Mouse (Mus musculus) liver, adult 2 months (tissue): Measurements from ENCODE around the gene Nufip2. TPM values are rescaled to one million over a fixed set of nuclear protein-coding genes. Genes with fewer than 3 reads are reported as not detected.
A peak's percentile ranks its signal among the peaks of the same experiment; 100 is the strongest.

Source experiments
- DNase-seq: peaks from one replicate; pipeline ENCODE4 v3.0.0-alpha.2; 2011; ENCODE audit warnings: low read depth, low spot score; ENCODE audit errors: extremely low read depth
- H3K27ac ChIP-seq: fragments of 200-500 bp; replicated peaks from 2 replicates; pipeline ENCODE4 v1.5.1; 2012; ENCODE audit warnings: low read depth, mild to moderate bottlenecking, control low read depth, inconsistent platforms, low read length; ENCODE audit not compliant: insufficient read depth
- H3K27me3 ChIP-seq: fragments of 200-500 bp; 2 replicates; pipeline ENCODE4 v1.6.1; 2012; ENCODE audit warnings: mild to moderate bottlenecking, moderate library complexity, low read length, inconsistent platforms; ENCODE audit not compliant: control insufficient read depth, insufficient read depth
- H3K36me3 ChIP-seq: fragments of 200-500 bp; 2 replicates; pipeline ENCODE4 v1.6.1; 2012; ENCODE audit warnings: low read length, inconsistent platforms; ENCODE audit not compliant: control insufficient read depth, insufficient read depth
- H3K4me1 ChIP-seq: fragments of 200-500 bp; 2 replicates; pipeline ENCODE4 v1.6.1; 2011; ENCODE audit warnings: low read length; ENCODE audit not compliant: control insufficient read depth, insufficient read depth
- H3K4me3 ChIP-seq: fragments of 200-500 bp; 2 replicates; pipeline ENCODE4 v1.5.1; 2011; ENCODE audit warnings: low read depth, mild to moderate bottlenecking, control low read depth, low read length, moderate library complexity; ENCODE audit not compliant: insufficient read depth
- H3K79me2 ChIP-seq: fragments of 200-500 bp; 2 replicates; pipeline ENCODE4 v1.6.1; 2012; ENCODE audit warnings: inconsistent platforms, mild to moderate bottlenecking, low read length, moderate library complexity; ENCODE audit not compliant: control insufficient read depth, insufficient read depth
- H3K9ac ChIP-seq: fragments of 200-500 bp; 2 replicates; pipeline ENCODE4 v1.6.1; 2012; ENCODE audit warnings: low read depth, mild to moderate bottlenecking, control low read depth, inconsistent platforms, low read length
- CTCF ChIP-seq: fragments of 200-500 bp; IDR thresholded peaks from 2 replicates; pipeline ENCODE4 v1.5.1; 2011; ENCODE audit warnings: low read depth, low read length, control low read depth
- POLR2A ChIP-seq: fragments of 200-500 bp; IDR thresholded peaks from 2 replicates; pipeline ENCODE4 v1.6.1; 2011; ENCODE audit warnings: low read length, control low read depth; ENCODE audit not compliant: insufficient read depth; ENCODE audit errors: extremely low read depth
- WGBS: fragments of 180-500 bp; shearing (Covaris S2); methylation state at CpG from one replicate; pipeline ENCODE4 v1.1.7; 2018; 5-methylcytosine and 5-hydroxymethylcytosine counted together
- polyA plus RNA-seq: library from polyadenylated mRNA; depleted of rRNA; stranded (reverse); fragments of >200 nt; gene quantifications from 2 replicates; pipeline ENCODE4 v1.2.3, GENCODE M21; 2012
- total RNA-seq: library from RNA; depleted of rRNA; stranded (reverse); fragments of >200 nt; gene quantifications from 2 replicates; pipeline ENCODE4 v1.2.3, GENCODE M21; 2014

The Nufip2 gene
- total and polyA plus RNA-seq, 2 experiments: 8.3 to 21.7 TPM

DNA sequence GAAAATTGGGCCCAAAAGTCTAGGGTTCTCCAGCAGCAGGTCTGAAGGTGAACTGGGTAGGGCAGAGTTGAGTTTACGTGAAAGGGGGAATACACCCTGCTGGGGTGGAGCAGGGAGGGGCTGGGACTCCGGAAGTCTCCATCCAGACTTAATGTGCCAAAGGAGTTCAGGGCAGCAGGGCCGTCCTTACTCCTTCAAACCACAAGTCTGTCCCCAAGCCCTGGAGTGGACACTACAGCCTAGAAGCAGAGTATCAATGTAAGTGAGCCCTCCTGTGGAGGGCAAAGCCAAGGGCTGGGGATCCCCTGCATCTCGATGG lies 79.5 kb downstream of the Nufip2 start:
- Histone ChIP-seq H3K36me3 (no peaks in the 10 kb centered on the region), H3K27me3 (no peaks in the 10 kb centered on the region), H3K79me2 (peaks cover 20% of the 10 kb centered on the region), H3K9ac (peak overlapping the region; percentile 31), H3K27ac (peak overlapping the region; percentile 94), H3K4me1 (peaks cover 27% of the 10 kb centered on the region), H3K4me3 (0 out of 2 replicates have a peak overlapping the region, but pooled peaks have one; percentile 1)
- 7% methylated on average over 4 of the region's 4 CpGs for WGBS
- DNase-seq: no peak
- TF ChIP-seq POLR2A (no peak), CTCF (no peak)

DNA sequence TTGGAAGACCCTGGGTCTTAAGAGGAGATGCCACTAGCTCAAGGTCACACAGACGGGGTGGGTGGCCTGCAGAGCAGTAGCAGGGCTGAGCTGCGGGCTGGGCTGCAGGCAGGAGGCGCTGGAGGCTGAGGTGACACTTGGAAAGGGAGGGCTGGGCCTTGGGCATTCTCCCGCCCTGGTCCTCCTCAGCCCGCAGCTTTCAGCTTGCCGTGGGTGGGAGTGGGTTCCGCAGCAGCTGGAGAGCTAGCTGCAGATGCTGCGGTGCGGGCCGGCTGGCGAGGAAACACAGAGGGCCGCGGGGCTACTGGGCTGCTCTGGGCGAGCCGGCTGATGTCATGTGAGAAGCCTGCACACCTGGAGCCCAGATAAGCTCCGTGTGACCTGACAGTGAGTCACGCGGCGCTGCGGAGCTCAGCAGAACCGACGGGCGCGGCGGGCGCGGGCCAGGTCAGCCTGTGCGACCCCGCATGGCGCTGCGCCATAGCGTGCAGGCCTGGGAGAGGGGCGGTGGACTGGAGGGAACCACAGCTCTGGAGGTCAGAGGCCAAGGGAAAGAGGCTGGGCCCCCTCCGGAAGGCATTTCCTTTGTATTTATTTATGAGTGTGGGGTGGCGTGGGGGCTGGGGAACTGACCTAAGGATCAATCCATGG lies 80.5 kb downstream of the Nufip2 start:
- H3K27ac ChIP-seq: peak overlapping the region; percentile 94
- H3K27me3 ChIP-seq: no peaks in the 10 kb centered on the region
- peaks cover 32% of the 10 kb centered on the region for H3K4me1 ChIP-seq
- DNase-seq: peak; percentile 71
- TF ChIP-seq POLR2A: no peak
- TF ChIP-seq CTCF: peak; percentile 79
- peak overlapping the region; percentile 63 for H3K4me3 ChIP-seq
- H3K79me2 ChIP-seq: peaks cover 20% of the 10 kb centered on the region
- H3K36me3 ChIP-seq: no peaks in the 10 kb centered on the region
- 2% methylated on average over 34 of the region's 35 CpGs for WGBS
- H3K9ac ChIP-seq: peak overlapping the region; percentile 93

DNA sequence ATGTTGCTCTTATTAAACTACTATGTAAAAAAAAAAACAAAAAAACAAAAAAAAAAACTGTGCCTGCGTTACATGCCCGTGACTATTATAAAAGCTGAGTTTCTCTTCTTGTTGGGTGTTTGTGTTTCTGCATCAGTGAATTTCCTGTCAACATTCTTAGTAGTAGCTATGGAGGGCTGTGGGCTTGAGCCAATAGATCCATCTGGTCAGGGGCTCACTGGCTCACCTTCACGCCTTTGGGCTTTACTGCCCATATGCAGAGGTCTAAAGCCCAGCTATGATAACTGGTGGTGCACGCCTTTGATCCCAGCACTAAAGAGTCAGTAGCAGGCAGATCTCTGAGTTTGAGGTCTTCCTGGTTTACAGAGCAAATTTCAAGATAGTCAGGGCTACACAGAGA lies 83.5 kb downstream of the Nufip2 start:
- Histone ChIP-seq H3K27me3 (no peaks in the 10 kb centered on the region), H3K9ac (no peak overlapping the region), H3K4me3 (no peak overlapping the region), H3K27ac (peak overlapping the region; percentile 78), H3K4me1 (peaks cover 40% of the 10 kb centered on the region), H3K36me3 (no peaks in the 10 kb centered on the region), H3K79me2 (peaks cover 23% of the 10 kb centered on the region; the same call in 1 of the 2 replicates)
- DNase-seq: no peak
- WGBS: 51% methylated on average over 4 of the region's 4 CpGs
- no peak for TF ChIP-seq CTCF
- no peak for TF ChIP-seq POLR2A

DNA sequence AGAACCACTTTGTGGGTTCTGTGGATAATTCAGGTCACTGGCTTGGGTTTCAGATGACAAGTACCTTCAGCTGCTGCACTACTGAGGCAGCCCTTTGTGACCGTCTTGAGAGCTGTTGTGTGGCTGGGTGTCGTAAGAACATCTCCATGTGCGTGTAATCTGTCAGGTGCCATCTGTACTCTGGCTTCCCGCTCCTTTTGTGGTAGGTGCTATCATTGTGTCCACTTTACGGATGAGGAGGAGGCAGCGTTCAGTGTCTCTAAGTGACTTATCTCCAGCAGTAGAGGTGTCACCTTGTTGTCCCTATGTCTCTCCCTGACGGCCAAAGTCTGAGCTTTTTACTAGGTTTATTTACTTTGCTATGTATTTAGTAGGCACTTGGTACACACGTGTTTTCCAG lies 84.4 kb downstream of the Nufip2 start:
- peak; percentile 90 for DNase-seq
- 21% methylated on average over 8 of the region's 8 CpGs for whole genome bisulfite sequencing
- no peak for TF ChIP-seq CTCF
- no peak for TF ChIP-seq POLR2A
- Histone ChIP-seq H3K9ac (peak overlapping the region; percentile 57), H3K27ac (peak overlapping the region; percentile 98), H3K4me1 (peaks cover 34% of the 10 kb centered on the region), H3K27me3 (no peaks in the 10 kb centered on the region), H3K4me3 (no peak overlapping the region), H3K36me3 (no peaks in the 10 kb centered on the region), H3K79me2 (peaks cover 24% of the 10 kb centered on the region; the same call in 1 of the 2 replicates)

DNA sequence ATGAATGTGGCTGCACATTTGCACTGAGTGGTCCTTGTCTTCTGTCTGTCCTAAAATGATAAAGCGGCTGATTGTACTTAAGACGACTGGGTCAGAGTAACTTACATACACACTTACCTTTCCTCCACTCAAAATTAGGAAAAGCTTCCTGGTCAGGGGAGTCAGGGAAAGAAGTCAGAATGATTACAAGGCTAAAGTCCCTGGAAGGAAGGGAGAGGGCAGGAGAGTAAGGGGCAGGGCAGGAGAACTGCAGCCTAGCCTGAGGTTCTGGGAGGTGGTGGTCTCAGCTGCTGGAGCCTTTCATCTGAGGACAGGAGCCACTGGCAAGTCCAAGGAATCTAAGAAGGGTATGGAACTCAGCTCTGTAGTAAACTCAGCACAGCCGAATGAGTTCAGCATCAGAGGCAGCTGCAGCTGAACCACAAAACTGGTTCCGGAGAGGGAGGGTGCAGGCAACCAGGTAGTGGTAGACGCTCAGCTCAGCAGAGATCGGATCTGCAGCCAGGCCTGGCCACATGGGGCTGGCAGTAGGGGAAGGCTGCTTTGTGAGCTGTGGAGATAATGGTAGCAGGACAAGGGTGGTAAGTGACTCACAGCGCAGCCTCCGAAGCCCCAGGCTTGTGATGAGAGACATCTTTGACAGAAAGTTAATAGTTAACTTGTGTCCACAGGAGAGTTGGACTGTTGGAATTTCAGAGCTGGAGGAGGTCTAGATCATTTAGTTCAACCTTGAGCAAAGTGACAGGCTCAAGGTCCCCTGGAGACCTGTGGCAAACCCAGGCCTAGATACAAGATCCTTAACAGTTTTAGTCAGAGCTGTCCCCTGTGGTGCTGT lies 86.1 kb downstream of the Nufip2 start:
- H3K4me3 ChIP-seq: peak overlapping the region; percentile 53

More for the DNA sequence above, 86.1 kb downstream of the Nufip2 start:
- Histone ChIP-seq H3K4me1 (peaks cover 32% of the 10 kb centered on the region), H3K27ac (peak overlapping the region; percentile 94), H3K27me3 (no peaks in the 10 kb centered on the region), H3K36me3 (no peaks in the 10 kb centered on the region), H3K79me2 (peaks cover 28% of the 10 kb centered on the region; the same call in 1 of the 2 replicates), H3K9ac (peak overlapping the region; percentile 64)
- TF ChIP-seq POLR2A (no peak), CTCF (no peak)
- WGBS: 26% methylated on average over 8 of the region's 8 CpGs
- peak; percentile 96 for DNase-seq
